Mouse (Mus musculus): ENCODE data around the gene Sap25. TPM values are rescaled to one million over a fixed set of nuclear protein-coding genes. Genes with fewer than 3 reads are reported as not detected.

Sap25 gene
- 100 to 1,000 TPM; 113 to 123 TPM for total RNA-seq (2023)

DNA sequence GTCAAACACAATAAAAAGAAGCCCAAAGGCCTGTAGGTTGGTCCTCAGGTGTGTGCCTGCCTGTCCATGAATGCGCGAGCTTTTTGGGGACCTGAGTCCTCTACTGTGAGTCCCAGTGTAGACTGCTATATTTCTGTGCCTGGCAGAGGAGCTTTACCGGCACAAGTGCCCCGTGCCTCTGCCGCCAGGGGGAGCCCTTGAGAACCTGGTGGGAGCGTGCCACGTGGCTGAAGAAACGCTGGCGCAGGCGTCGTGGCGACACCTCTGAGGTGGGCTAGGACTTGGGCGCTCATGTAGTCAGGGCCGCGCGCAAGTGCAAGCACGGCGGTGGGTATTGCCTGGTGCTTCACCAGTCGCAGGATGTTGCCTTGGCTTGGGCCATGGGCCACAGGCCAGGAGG is at the start of gene Sap25:
TSS of gene Sap25 (plus strand) at position 281 of the 400 bp plus-strand sequence.

DNA sequence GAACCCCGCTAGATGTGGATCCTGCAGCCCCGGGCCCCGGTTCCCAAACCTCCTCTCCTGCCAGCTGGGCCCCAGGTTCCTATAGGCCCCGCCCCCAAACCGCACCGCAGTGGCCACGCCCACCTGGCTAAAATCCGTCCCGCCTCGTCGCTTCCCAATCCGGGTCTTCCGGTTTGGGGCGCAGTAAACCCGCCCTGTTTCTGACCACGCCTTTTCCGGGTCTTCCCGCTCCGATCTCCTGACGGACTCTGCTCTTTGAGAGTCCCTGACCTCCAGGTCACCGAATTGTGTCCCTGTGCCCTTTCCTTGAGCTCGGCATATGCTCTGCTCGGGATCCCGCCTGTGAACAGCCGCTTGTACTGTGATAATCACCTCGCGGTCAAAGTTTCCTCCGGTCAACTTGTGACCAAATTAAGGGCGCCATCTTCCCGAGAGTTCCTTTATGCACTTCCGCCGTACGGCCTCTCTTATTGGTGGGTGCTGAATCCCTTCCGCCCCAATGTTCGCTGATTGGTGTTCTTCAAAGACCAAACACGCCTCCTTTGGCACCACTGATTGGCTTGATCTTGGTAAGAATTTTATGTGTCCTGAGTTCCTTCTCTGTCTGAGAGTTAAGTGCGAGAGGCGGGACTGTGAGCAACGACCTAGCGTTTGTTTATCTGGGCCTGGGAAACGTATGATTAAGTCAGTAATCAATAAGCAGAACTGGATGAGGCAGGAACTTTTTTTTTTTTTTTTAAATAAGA is 40.3 kb upstream of the Sap25 start, which contains the start of gene Mospd3:
TSS of gene Mospd3 (minus strand) at position 440 of the 746 bp plus-strand sequence.

DNA sequence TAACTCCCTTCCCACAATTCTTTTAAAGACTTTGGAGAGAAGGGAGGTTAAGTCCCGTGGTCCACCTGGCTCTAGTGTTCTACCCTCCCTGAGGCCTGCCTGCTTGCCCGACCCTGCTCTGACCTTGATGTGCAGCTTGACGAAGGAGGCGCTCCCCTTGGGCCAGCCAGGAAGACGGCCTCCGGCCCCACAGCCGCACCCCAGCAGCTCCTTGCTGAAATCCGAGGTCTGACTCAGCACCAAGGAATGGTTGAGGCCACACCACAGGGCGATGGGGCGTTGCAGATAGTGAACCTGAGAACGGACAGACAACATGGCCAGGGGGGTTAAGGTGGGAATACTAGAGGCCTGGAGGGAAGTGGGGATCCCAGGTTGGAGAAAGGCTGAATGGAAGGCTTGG is 27.6 kb upstream of the Sap25 start, which contains the start of gene Pcolce:
TSS of gene Pcolce (minus strand) at position 235 of the 400 bp plus-strand sequence.

DNA sequence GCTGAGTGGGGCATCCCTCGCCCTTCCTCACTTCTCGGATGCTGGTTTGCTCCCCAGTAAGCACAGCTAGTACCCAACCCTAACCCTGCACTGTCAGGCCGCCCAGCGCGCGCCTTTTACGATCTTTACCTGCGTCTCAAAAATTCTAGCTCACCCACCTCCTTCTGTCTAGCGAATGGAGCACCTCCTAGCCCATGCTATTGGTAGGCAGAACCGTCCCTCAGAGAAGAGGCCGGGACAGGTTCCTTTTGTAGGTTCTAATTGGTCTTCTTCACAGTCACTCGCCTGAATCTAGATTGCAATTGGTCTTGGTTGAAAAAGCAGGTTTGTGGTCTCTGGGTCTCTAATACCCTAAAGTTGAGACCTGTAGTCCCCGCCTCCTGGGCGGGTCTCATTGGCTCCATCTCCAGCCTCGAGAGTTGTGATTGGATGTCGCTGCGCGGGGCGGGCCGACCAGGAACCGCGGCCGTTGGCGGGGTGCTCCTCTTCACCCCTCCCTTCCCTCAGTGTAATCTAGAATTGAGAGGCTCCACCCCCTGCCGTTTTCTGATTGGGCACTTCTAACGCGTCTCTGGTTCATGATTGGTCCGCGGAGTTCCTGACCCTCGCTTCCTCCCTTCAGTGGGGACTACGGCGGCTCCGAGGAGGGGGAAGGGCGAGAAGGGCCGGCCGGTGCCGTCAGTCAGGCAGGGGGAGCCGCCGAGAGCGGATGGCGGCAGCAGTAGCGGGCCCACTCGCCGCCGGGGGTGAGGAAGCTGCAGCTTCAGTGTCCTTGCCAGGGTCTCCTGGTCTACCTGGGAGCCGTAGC is 12.4 kb upstream of the Sap25 start, which contains the start of the genes Fbxo24, Lrch4 and Gm20605:
TSS of gene Fbxo24 (minus strand) at position 505 of the 808 bp plus-strand sequence.
TSS of gene Lrch4 (plus strand) at position 624 of the 808 bp plus-strand sequence.
TSS of gene Gm20605 (plus strand) at position 678 of the 808 bp plus-strand sequence.

DNA sequence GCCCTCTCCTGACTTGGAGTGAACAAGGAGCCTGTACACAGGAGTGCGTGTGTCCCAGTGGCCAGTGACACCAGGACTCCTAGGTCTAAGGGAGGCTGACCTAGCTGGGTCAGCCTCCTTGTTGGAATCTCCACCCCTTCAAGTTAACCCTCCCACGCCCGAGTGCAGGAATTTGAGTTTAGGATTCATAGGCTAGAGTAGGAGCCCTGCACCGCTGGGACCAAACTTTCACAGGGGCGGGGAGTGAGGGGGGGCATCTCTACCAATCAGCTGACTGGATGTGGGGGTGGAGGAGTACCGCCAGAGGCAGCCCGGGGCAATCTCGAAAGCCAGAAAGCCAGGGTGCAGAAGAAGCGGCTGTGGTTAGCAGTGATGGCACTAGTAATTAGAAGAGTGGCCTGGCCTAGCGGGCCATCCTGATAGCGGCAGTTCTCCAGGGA is 4.5 kb downstream of the Sap25 start, which contains the start of gene Irs3:
TSS of gene Irs3 (minus strand) at position 63 of the 440 bp plus-strand sequence.

DNA sequence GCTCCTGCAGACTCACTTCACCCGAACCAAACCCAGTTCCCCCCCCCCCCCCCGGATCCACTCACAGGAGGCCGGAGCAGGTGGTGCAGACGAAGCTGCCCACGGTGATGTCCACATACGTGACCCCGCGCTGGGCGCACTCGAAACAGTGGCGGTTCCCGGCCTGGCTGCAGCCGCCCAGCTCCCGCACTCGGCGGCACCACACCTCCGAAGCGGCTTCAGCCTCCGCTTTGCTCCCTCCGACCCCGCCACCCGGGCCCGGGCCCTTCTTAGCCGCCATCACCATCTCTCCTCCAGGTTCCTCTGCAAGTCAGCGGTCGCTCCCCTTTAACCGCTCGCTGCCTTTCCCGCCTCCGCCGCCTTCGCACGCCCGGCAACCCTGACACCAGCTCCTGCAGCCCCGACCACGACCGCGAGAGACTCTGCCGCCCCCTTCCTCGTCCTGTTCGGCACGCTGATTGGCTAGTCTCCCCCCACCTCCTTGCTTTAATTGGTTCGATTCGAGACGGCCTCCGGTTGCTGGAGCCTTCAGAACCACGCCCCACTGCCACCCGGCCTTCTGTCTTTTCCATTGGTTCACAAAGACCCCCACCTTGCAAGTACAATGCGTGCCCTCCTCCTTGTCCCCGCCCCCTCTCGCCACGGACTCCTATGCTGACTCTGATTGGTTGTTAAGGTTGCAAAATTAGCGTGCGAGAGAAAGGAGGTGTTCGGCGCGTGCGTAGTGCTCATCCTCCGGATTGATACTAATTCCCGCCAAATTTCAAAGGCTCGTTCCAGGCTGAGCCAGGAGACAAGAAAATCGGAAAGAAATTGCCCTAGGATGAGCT is 43.4 kb downstream of the Sap25 start, which contains the start of gene Agfg2:
TSS of gene Agfg2 (minus strand) at position 433 of the 830 bp plus-strand sequence.

Other genes starting within 250 kb of the Sap25 start
- not detected for gene Zan, start 164.3 kb upstream of the Sap25 start, total RNA-seq (2023)
- gene Pop7, start 138.8 kb upstream of the Sap25 start, total RNA-seq (2023), result 10 to 100 TPM; 24.3 to 29.7 TPM
- gene Gigyf1, start 122.8 kb upstream of the Sap25 start, total RNA-seq (2023), result 100 to 1,000 TPM; 123 to 130 TPM
- gene Epo, start 108.1 kb upstream of the Sap25 start, total RNA-seq (2023), result not detected
- gene Gnb2, start 107.8 kb upstream of the Sap25 start, total RNA-seq (2023), result 100 to 1,000 TPM; 426 to 449 TPM
- not detected for gene Actl6b, start 87.8 kb upstream of the Sap25 start, total RNA-seq (2023)
- gene Tfr2, start 71.5 kb upstream of the Sap25 start, total RNA-seq (2023), result 1 to 10 TPM in 1 of 2 experiments, not detected in 1; 1.2 TPM
- 10 to 100 TPM; 35.1 to 36.0 TPM for gene Mospd3, start 40.3 kb upstream of the Sap25 start, total RNA-seq (2023)
- gene Pcolce, start 27.6 kb upstream of the Sap25 start, total RNA-seq (2023), result 1 to 10 TPM in 1 of 2 experiments, not detected in 1; 1.6 TPM
- gene Fbxo24, start 12.3 kb upstream of the Sap25 start, total RNA-seq (2023), result under 1 TPM in 1 of 2 experiments, not detected in 1; 0.39 TPM
- 100 to 1,000 TPM; 216 to 222 TPM for gene Lrch4, start 12.2 kb upstream of the Sap25 start, total RNA-seq (2023)
- 10 to 100 TPM; 65.4 to 76.3 TPM for gene Gm20605, start 12.2 kb upstream of the Sap25 start, total RNA-seq (2023)
- gene Irs3, start 4.4 kb downstream of the Sap25 start, total RNA-seq (2023), result not detected
- 10 to 100 TPM; 17.9 to 21.4 TPM for gene Agfg2, start 43.4 kb downstream of the Sap25 start, total RNA-seq (2023)
- gene Nyap1, start 100.3 kb downstream of the Sap25 start, total RNA-seq (2023), result under 1 TPM; 0.21 to 0.78 TPM
- 100 to 1,000 TPM; 233 to 247 TPM for gene Tsc22d4, start 104.4 kb downstream of the Sap25 start, total RNA-seq (2023)
- gene Ppp1r35, start 137.5 kb downstream of the Sap25 start, total RNA-seq (2023), result 10 to 100 TPM; 26.7 to 28.6 TPM
- 10 to 100 TPM; 76.0 to 99.8 TPM for gene Mepce, start 146.3 kb downstream of the Sap25 start, total RNA-seq (2023)
- 10 to 100 TPM; 21.1 to 23.3 TPM for gene Zcwpw1, start 146.5 kb downstream of the Sap25 start, total RNA-seq (2023)
- 1 to 10 TPM; 2.1 to 2.2 TPM for gene Pilra, start 194.9 kb downstream of the Sap25 start, total RNA-seq (2023)
- 1 to 10 TPM in 1 of 2 experiments, not detected in 1; 3.2 TPM for gene Pilrb1, start 216.8 kb downstream of the Sap25 start, total RNA-seq (2023)
- 1 to 10 TPM in 1 of 2 experiments, not detected in 1; 1.1 TPM for gene Pilrb2, start 230.5 kb downstream of the Sap25 start, total RNA-seq (2023)

All from B cell, adult 67 days (primary cell).